Mouse (Mus musculus) stomach, postnatal 0 days (tissue): Measurements from ENCODE around the gene Syf2.

Experiments used
- CTCF ChIP-seq: IDR thresholded peaks from 2 replicates; pipeline ENCODE4 v1.5.1; 2016; ENCODE audit warnings: antibody characterized with exemption, low read depth, mild to moderate bottlenecking, moderate library complexity
- EP300 ChIP-seq: optimal IDR thresholded peaks from 2 replicates; pipeline ENCODE3; 2016; ENCODE audit warnings: antibody characterized with exemption

- no peak for TF ChIP-seq CTCF
- TF ChIP-seq EP300: no peak
These were observed 55.6 kb downstream of the Syf2 start for GRCm38 (mm10) chr4:134986336-134986635.
